Mouse (Mus musculus): ENCODE data around the gene Ccn1. TPM values are rescaled to one million over a fixed set of nuclear protein-coding genes. Genes with fewer than 3 reads are reported as not detected.

Gene Ccn1
- polyA plus RNA-seq, 1 experiment from 2014 or later = 4.6 TPM

DNA sequence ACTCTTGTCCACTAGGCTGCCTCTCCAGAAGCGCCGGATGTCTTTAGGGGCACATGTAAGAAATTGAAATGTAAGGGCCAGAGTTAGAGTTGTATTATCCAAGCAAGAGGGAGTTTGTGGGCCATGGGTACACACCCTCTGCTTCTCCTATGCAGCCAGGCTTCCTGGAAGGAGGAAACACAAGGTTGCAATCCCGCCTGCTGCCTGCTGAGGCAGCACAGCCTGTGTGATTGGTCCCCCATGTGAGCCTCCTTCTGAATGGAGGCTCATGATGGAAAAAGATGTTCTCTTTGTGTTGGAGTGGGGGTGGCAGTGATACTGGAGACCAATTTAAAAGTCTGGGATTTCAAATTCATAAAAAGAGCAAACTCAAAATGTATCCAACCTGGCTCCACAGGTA, 22.0 kb downstream of the Ccn1 start:
- H3K4me2 ChIP-seq (replicated peaks) = no peak overlapping the region
- no peak overlapping the region for H3K9ac ChIP-seq
- no peak overlapping the region for H3K4me3 ChIP-seq (replicated peaks; ENCODE audit: low read length)
- no peaks in the 10 kb centered on the region; the same call in 1 of the 2 replicates for H3K4me1 ChIP-seq (replicated peaks; ENCODE audit: control insufficient read depth, insufficient read depth, low read length)
- H3K9me3 ChIP-seq (ENCODE audit: control insufficient read depth, low read length) = no peaks in the 10 kb centered on the region
- H3K36me3 ChIP-seq (replicated peaks; ENCODE audit: control insufficient read depth, insufficient read depth) = no peaks in the 10 kb centered on the region
- DNase-seq (ENCODE audit: low spot score) (no peak), ATAC-seq (ENCODE audit: low FRiP score) (no peak)
- H3K27ac ChIP-seq = no peak overlapping the region
- H3K27me3 ChIP-seq (ENCODE audit: control insufficient read depth, insufficient read depth, low read length) = no peaks in the 10 kb centered on the region
- WGBS = 74% methylated on average over 3 of the region's 3 CpGs

DNA sequence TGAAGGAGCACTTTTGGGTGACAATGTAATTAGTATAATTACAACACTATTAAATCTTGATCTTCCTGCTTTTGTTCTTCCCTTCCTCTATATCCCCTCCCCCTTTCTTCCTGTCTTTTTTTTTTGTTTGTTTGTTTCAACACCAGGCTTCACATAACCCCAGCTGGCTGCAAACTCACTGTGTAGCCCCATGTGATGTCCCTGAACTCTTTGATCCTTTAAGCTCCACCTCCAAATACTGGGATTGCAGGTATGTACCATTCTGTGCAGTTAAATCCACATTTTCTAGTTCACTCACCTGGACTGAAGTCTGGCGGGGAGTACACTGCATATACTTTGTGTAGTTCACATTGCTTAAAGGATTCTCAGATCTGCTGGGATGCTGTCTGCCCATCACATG, 23.7 kb downstream of the Ccn1 start:
- DNase-seq (ENCODE audit: low spot score) (no peak), ATAC-seq (ENCODE audit: low FRiP score) (no peak)
- H3K27ac ChIP-seq = no peak overlapping the region
- H3K4me3 ChIP-seq (replicated peaks; ENCODE audit: low read length) = no peak overlapping the region
- no peaks in the 10 kb centered on the region for H3K27me3 ChIP-seq (ENCODE audit: control insufficient read depth, insufficient read depth, low read length)
- WGBS = 95% methylated on average over 1 of the region's 1 CpGs
- no peaks in the 10 kb centered on the region for H3K9me3 ChIP-seq (ENCODE audit: control insufficient read depth, low read length)
- no peak overlapping the region for H3K9ac ChIP-seq
- H3K4me1 ChIP-seq (replicated peaks; ENCODE audit: control insufficient read depth, insufficient read depth, low read length) = no peaks in the 10 kb centered on the region; the same call in 1 of the 2 replicates
- H3K36me3 ChIP-seq (replicated peaks; ENCODE audit: control insufficient read depth, insufficient read depth) = no peaks in the 10 kb centered on the region
- no peak overlapping the region for H3K4me2 ChIP-seq (replicated peaks)

DNA sequence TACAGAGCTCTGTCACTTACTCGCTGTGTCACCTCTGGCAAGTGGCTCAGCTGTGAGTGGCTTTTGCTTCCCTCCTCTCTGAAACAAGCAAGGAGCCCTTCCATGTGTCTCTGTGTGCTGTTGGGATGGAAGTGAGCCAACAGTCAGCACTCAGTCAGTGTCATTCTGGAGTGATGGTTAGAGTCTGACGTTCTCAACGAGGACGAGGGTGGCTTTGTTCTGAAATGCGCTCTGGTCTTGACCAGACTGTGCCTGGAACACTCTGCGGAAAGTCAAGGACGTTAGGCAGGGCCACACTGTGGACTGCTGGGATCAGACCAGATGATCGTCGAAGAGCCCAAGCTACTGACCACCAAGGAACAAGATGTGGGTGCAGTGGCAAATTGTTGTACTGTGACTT, 24.2 kb downstream of the Ccn1 start:
- no peak overlapping the region for H3K9ac ChIP-seq
- no peak overlapping the region for H3K4me3 ChIP-seq (replicated peaks; ENCODE audit: low read length)
- no peak for DNase-seq (ENCODE audit: low spot score)
- H3K27ac ChIP-seq = no peak overlapping the region
- no peaks in the 10 kb centered on the region for H3K36me3 ChIP-seq (replicated peaks; ENCODE audit: control insufficient read depth, insufficient read depth)
- no peaks in the 10 kb centered on the region for H3K27me3 ChIP-seq (ENCODE audit: control insufficient read depth, insufficient read depth, low read length)
- no peaks in the 10 kb centered on the region for H3K9me3 ChIP-seq (ENCODE audit: control insufficient read depth, low read length)
- 81% methylated on average over 9 of the region's 9 CpGs for WGBS
- no peak overlapping the region for H3K4me2 ChIP-seq (replicated peaks)
- ATAC-seq (ENCODE audit: low FRiP score) = no peak
- H3K4me1 ChIP-seq (replicated peaks; ENCODE audit: control insufficient read depth, insufficient read depth, low read length) = no peaks in the 10 kb centered on the region; the same call in 1 of the 2 replicates

DNA sequence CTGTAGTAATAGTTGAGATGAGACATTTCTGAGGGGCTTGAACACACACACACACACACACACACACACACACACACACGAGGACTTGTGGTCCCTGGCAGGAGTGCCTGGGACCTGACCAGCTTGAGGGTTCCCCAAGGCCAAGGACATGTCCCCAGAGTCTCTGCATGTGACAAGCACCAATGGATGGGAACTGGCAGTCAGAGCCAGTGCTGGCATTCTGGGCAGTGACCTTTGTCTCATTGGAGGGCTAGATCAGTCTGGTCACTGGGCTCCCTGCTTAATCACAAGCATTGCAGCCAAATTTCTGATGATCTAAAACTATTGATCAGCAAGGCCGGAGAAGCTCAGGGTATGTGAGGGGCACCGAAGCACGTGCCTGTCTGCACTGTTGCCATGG, 25.0 kb downstream of the Ccn1 start:
- Histone ChIP-seq H3K27ac (no peak overlapping the region), H3K4me1 (replicated peaks; ENCODE audit: control insufficient read depth, insufficient read depth, low read length) (no peaks in the 10 kb centered on the region; the same call in 1 of the 2 replicates), H3K9me3 (ENCODE audit: control insufficient read depth, low read length) (no peaks in the 10 kb centered on the region), H3K4me2 (replicated peaks) (no peak overlapping the region), H3K4me3 (replicated peaks; ENCODE audit: low read length) (no peak overlapping the region), H3K27me3 (ENCODE audit: control insufficient read depth, insufficient read depth, low read length) (no peaks in the 10 kb centered on the region), H3K9ac (no peak overlapping the region), H3K36me3 (replicated peaks; ENCODE audit: control insufficient read depth, insufficient read depth) (no peaks in the 10 kb centered on the region)
- 63% methylated on average over 4 of the region's 4 CpGs for WGBS
- no peak for DNase-seq (ENCODE audit: low spot score)
- no peak for ATAC-seq (ENCODE audit: low FRiP score)

DNA sequence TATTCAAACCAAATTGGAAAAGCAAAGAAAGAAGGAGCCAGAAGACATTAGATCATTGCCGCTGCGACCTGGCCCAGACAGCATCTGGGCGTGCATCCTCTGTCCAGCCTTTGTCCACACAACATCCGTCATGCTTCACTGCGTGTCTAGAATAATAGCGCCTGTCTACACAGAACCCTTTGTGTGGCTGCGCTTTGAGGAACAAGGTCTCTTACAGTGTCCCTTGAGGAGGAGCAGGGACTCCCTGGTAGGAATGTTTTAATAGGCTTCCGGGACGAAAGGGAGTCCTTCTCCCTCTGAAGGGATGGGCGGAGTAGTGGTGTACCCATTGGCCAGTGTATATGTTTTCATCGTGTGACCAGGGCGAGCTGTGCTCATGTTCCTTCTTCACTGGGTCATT, 26.7 kb downstream of the Ccn1 start:
- no peak for DNase-seq (ENCODE audit: low spot score)
- H3K4me2 ChIP-seq (replicated peaks) = no peak overlapping the region
- H3K27ac ChIP-seq = no peak overlapping the region
- no peaks in the 10 kb centered on the region; the same call in 1 of the 2 replicates for H3K4me1 ChIP-seq (replicated peaks; ENCODE audit: control insufficient read depth, insufficient read depth, low read length)
- no peak overlapping the region for H3K9ac ChIP-seq
- no peaks in the 10 kb centered on the region for H3K27me3 ChIP-seq (ENCODE audit: control insufficient read depth, insufficient read depth, low read length)
- 50% methylated on average over 12 of the region's 12 CpGs for WGBS
- H3K4me3 ChIP-seq (replicated peaks; ENCODE audit: low read length) = no peak overlapping the region
- H3K9me3 ChIP-seq (ENCODE audit: control insufficient read depth, low read length) = no peaks in the 10 kb centered on the region
- no peaks in the 10 kb centered on the region for H3K36me3 ChIP-seq (replicated peaks; ENCODE audit: control insufficient read depth, insufficient read depth)
- ATAC-seq (ENCODE audit: low FRiP score) = peak; percentile 56; the same call in 1 of the 2 replicates

DNA sequence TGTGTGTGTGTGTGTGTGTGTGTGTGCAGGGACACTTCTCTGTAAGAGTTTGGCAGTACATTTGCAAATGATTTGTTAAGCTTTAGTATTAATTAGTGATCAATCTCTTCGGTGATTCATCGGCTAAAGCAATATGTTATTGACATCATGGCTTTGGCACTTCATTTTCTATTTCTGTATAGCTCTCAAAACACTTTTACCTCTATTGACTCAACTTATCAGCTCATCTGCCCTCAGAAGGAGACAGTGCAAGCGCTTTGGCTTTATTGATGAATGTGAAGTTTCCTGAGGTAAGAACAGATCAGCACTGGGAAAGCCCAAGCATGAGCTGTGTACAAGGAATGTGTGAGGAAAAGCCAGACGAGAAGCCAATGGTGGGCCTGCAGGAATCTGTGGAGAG, 28.6 kb downstream of the Ccn1 start:
- Histone ChIP-seq H3K9me3 (ENCODE audit: control insufficient read depth, low read length) (no peaks in the 10 kb centered on the region), H3K27ac (no peak overlapping the region), H3K4me2 (replicated peaks) (no peak overlapping the region), H3K4me3 (replicated peaks; ENCODE audit: low read length) (no peak overlapping the region), H3K36me3 (replicated peaks; ENCODE audit: control insufficient read depth, insufficient read depth) (no peaks in the 10 kb centered on the region), H3K4me1 (replicated peaks; ENCODE audit: control insufficient read depth, insufficient read depth, low read length) (no peaks in the 10 kb centered on the region; the same call in 1 of the 2 replicates), H3K27me3 (ENCODE audit: control insufficient read depth, insufficient read depth, low read length) (no peaks in the 10 kb centered on the region), H3K9ac (no peak overlapping the region)
- ATAC-seq (ENCODE audit: low FRiP score) (no peak), DNase-seq (ENCODE audit: low spot score) (no peak)
- WGBS = 86% methylated on average over 4 of the region's 4 CpGs

DNA sequence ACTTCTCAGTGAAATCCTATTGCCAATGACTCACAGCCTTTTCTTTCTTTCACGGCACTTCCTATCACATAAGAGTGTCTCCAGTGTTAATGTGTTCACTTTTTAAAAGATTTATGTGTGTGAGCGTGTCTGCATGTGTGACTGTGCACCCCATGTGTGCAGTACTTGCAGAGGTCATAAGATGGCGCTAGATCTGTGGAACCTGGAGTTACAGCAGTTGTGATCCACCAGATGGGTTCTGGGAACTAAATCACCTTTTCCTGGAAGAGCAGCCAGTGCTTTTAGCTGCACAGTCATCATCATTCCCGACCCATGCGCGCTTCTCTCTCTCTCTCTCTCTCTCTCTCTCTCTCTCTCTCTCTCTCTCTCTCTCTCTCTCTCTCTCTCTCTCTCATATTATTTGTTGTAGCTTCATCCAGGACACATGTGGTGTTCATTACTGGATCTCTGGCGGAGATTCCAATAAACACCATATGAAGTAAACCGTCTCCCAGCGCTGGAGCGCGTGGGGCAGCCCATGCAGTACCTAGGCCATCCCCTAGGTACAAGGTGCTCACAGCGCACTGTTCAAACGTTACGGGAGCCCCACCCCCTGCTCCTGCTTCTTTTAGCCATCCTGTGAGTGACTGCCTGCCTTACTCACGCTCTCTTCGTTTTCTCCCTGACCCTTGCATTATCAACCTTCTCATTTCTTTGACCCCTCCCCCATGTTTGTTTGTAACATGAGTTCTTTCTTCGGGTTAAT, 30.0 kb downstream of the Ccn1 start:
- no peaks in the 10 kb centered on the region for H3K36me3 ChIP-seq (replicated peaks; ENCODE audit: control insufficient read depth, insufficient read depth)
- H3K27ac ChIP-seq = no peak overlapping the region
- no peak overlapping the region for H3K9ac ChIP-seq
- no peaks in the 10 kb centered on the region for H3K27me3 ChIP-seq (ENCODE audit: control insufficient read depth, insufficient read depth, low read length)
- H3K4me2 ChIP-seq (replicated peaks) = no peak overlapping the region
- H3K4me1 ChIP-seq (replicated peaks; ENCODE audit: control insufficient read depth, insufficient read depth, low read length) = peaks cover 4% of the 10 kb centered on the region
- DNase-seq (ENCODE audit: low spot score) = no peak
- no peak overlapping the region for H3K4me3 ChIP-seq (replicated peaks; ENCODE audit: low read length)
- H3K9me3 ChIP-seq (ENCODE audit: control insufficient read depth, low read length) = no peaks in the 10 kb centered on the region
- 90% methylated on average over 17 of the region's 17 CpGs for whole genome bisulfite sequencing
- no peak for ATAC-seq (ENCODE audit: low FRiP score)

DNA sequence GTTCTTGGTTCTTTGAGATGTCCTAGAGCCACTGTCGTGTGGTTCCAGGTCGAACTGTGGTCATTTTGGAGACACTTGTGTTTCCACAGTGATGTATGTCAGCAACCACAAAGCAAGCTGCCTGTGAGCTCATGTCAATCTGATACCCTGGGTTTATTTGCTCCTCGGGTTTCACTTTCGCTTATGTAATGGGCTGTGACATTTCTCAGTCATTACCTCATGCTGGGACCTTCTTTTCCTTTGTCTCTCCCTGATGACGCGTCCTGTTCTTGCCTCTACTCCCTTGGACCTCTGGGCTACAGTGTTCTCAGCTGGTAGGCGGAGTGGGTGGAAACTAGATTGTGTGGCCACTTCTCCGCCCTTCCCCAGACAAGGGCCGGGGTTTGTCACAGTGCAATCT, 31.5 kb downstream of the Ccn1 start:
- Histone ChIP-seq H3K4me3 (replicated peaks; ENCODE audit: low read length) (no peak overlapping the region), H3K9ac (no peak overlapping the region), H3K27me3 (ENCODE audit: control insufficient read depth, insufficient read depth, low read length) (no peaks in the 10 kb centered on the region), H3K36me3 (replicated peaks; ENCODE audit: control insufficient read depth, insufficient read depth) (no peaks in the 10 kb centered on the region), H3K9me3 (ENCODE audit: control insufficient read depth, low read length) (no peaks in the 10 kb centered on the region), H3K4me1 (replicated peaks; ENCODE audit: control insufficient read depth, insufficient read depth, low read length) (peaks cover 12% of the 10 kb centered on the region), H3K4me2 (replicated peaks) (no peak overlapping the region), H3K27ac (no peak overlapping the region)
- ATAC-seq (ENCODE audit: low FRiP score) (no peak), DNase-seq (ENCODE audit: low spot score) (no peak)
- WGBS = 77% methylated on average over 9 of the region's 9 CpGs

DNA sequence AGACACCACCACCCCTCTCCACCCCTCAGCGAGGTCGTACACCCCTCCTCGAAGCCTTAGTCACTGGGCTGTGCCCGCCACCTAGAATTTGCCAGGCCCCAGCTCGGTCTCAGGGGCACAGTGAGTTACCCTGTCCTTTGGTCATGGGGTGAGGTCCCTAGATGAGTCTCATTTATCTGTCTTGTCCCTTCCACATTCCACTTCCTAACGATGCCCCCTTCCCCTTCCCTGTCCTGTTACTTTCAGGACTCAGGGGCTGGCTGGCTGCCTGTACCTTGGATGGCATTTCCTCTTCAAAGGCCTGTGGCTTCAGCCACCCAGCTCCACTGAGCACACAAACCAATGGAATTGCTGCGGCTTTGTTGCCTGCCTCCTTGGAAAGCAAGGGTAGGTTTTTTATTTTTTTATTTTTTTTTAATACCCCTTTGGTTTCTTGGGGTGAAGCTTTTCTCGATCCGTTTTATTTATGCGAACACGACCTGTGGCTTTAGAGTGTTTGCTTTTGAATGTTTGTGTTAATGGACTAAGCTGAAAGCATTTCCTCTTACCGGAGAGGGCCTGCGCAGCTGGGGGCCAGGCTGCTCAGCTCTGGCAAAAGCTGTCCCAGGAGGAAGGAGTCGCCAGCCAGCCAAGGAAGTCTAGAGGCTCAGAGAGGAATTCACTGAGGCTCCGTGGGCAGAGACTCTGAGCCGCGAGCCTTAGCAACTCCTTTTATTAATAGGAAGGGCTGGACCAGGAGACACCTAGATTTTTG, 35.2 kb downstream of the Ccn1 start:
- H3K9me3 ChIP-seq (ENCODE audit: control insufficient read depth, low read length) = no peaks in the 10 kb centered on the region
- peaks cover 12% of the 10 kb centered on the region; the same call in 1 of the 2 replicates for H3K4me1 ChIP-seq (replicated peaks; ENCODE audit: control insufficient read depth, insufficient read depth, low read length)
- H3K36me3 ChIP-seq (replicated peaks; ENCODE audit: control insufficient read depth, insufficient read depth) = no peaks in the 10 kb centered on the region
- no peak overlapping the region for H3K27ac ChIP-seq
- 19% methylated on average over 17 of the region's 17 CpGs for WGBS
- H3K27me3 ChIP-seq (ENCODE audit: control insufficient read depth, insufficient read depth, low read length) = no peaks in the 10 kb centered on the region
- H3K4me2 ChIP-seq (replicated peaks) = 0 out of 2 replicates have a peak overlapping the region, but pooled peaks have one; percentile 20
- 0 out of 2 replicates have a peak, but pooled peaks have one; percentile 28 for ATAC-seq (ENCODE audit: low FRiP score)
- peak; percentile 36 for DNase-seq (ENCODE audit: low spot score)
- no peak overlapping the region for H3K4me3 ChIP-seq (replicated peaks; ENCODE audit: low read length)
- 0 out of 2 replicates have a peak overlapping the region, but pooled peaks have one; percentile 7 for H3K9ac ChIP-seq
